Mouse (Mus musculus): ENCODE measurements around the gene Ero1l. TPM values are rescaled to one million over a fixed set of nuclear protein-coding genes. Genes with fewer than 3 reads are reported as not detected.
A peak's percentile ranks its signal among the peaks of the same experiment; 100 is the strongest.

The Ero1l gene
- 10 to 100 TPM; 25.7 to 25.8 TPM for total RNA-seq (2021)

DNA sequence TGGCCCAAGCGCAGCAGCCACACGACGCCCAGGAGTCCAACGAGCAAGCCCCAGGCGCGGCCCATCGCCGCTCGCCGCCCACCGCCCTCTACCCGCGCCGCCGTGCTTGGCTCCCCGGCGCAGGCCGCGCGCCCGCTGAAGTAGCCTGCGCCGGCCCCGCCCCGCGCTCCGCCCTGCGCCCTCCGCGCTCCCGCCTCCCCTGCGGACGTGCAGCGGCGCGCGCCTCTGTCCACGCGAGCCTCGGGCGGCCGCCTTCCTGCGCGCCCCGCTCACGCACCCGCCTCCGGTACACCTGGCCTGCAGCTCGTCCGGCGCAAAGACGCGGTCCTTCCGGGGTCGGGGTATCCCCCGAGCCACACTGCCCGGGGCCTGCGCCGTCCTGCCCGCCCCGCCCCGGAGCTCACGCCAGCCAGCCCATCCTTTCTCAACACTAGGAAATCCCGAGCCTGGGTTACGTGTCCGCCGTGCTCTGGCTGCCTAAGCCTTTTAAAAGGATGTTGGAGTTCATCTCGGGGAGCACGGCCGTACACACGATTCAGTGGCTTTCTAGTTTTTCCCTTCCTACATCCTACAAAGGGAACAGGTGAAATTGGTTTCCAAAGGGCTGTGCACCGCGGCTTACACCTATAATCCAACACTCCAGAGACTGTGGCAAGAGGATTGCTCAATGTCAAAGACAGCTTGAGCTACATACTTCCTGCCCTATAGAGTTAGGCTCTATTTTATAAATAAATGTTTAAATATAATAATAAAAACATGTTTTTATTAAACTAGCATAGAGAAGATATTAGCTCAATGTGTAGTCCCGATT lies at the start of gene Ero1l:
TSS of gene Ero1l (minus strand) at position 346 of the 811 bp plus-strand sequence.
- peak; percentile 82 for DNase-seq

DNA sequence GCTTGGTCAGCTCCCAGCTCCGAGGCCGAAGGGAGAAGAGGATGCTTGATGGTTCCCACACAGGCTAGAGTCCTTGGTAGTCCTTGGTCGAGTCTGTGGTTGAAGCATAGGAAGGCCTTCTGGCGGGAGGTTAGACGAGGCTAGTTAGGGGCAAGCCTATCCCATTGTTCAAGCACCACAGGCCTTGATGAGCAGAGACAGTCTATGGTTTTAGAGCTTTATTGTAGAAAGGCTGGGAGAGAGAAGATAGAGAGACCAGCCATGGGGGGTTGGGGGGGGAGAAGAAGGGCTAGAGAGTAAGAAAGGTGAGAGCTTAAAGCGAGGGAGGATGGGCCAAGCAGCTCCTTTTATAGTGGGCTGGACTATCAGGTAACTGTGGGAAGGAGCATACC lies 46.6 kb upstream of the Ero1l start:
- no peak for DNase-seq

DNA sequence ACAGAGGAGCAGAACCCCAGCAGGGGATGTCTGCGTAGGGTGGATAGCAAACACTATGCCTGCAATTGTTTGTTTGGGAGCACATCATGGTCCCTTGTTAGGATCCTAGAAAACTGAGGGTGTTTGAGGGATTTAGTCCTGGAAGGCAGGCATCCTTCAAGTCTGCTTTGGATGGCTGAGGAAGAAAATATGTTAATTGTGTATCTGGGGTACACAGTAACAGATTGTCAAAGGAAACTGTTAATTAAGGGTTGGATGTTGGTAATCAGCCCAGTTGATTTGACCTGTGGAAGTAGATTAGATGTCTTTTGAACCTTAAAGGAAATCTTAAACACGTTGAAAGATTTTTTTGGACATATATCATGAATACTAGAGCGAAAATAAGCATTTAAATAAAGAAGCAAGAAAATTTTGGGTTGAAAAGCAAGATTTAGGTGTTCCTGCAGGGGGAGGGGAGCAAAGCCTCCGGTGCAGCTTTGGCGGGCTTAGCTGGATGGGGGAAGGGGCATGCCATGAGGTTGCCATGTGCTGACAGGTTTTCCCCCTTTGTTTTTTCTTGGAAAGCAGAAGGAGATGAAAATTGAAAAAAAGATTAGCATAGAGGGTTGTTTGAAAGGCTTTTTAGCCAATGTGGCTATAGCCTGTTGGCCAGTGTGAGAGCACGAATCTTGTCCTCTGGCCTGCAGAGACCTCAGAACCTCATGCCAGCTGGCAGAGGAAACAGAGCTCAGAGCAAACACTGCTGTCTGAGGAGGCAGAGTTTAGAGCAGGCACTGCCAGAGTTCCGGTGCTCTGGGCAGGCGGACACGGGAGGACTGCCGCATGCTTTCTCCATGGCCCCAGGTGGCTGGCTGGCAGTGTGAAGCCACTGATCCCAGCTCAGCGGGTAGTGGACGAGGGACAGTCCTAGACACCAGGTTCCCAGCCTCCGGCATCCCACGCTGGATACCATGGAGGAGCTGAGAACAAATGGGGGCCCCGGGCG lies 45.9 kb upstream of the Ero1l start:
- DNase-seq, result peak; percentile 36

DNA sequence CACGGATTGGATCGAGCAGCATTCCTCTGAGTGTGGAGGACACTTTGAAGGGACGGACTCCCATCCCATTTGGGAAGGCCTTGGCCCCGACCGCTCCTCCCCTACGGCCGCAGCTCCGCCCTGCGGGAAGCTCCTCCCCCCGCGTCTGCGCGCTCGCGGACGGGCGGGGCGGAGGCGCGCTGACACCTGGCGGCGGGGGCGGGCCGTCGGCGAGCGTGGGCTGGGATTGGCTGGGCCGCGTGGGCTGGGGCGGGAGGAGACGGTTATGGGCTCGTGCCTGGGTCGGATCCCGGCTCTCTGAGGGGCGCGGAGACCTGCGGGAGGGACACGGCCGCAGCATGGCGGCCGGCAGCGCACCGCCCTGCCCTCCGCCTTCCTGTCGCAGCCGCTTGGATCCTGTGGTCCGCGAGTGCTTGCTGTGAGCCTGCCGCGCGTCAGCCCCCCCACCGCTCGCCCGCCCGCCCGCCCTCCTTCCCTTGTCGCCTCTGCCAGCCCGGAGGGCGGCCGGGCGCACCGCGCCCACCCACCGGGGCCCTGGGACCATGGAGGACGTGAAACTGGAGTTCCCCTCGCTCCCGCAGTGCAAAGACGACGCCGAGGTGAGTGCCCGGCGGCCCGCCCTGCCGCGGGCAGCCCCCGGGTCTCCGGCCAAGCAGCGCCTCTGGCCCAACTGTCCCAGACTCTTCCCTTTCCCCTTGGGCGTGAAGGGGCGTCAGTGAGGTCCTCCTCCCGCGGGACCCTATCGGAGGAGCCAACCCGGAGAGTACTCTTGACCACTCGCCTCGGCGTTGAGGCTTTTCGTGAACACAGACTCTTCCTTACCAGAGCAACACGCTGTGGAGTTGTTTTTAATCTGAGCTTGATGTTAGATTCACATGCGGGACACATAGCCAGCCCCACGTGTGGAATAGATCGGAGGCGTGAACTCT lies 32.6 kb upstream of the Ero1l start, which contains the start of gene Styx:
TSS of gene Styx (plus strand) at position 163 of the 929 bp plus-strand sequence.
- DNase-seq, result peak; percentile 98

DNA sequence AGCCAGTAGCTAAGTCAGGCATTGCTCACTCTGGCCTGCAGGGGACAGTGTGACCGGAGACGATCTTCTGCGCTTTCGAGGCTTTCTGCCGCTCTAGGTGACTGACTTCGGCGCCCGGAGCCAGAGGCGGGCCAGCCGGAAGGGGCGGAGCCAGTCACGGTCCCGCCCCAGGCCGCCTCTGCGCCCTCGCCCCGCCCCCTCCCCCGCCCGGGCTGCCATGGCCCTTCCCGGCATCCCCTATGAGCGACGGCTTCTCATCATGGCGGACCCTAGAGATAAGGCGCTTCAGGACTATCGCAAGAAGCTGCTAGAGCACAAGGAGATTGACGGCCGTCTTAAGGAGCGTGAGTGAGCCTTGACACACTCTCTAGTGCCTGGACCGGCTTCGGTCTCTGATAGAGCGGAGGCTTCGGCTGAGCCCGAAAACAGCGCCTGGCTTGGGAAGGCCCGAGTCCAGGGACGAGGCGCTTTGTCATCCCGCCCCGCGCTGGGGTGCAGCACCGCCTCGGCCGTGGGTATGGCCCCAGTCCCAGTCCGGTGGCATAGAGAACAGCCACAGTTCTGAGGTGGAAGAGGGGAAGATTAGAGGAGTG lies 11.1 kb upstream of the Ero1l start, which contains the start of gene Psmc6:
TSS of gene Psmc6 (plus strand) at position 200 of the 593 bp plus-strand sequence.
- DNase-seq, result peak; percentile 93

DNA sequence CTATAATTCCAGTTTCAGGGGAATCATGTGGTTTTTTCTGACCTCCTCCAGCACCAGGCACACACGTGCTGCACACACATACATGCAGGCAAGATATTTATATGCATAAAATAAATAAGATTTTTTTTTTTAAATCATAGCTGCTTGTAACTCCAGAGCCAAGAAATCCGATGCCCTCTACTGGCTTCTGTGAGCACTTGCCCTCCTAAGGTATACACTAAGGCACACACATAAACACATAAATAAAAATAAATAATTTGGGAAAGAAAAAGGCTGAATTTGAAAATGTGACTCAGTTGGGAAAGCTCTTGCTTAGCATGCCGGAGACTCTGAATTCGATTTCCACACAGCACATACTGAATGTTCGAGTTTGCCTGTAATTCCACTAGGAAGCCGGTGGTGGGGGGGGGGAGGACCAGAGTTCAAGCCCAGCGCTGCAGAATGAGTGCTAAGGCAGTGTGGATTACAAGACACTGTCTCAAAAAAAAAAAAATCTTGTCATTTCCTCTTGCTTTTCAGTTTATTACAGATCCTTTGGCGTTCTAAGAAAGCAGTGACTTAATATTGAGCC lies 10.5 kb upstream of the Ero1l start:
- DNase-seq, result no peak

DNA sequence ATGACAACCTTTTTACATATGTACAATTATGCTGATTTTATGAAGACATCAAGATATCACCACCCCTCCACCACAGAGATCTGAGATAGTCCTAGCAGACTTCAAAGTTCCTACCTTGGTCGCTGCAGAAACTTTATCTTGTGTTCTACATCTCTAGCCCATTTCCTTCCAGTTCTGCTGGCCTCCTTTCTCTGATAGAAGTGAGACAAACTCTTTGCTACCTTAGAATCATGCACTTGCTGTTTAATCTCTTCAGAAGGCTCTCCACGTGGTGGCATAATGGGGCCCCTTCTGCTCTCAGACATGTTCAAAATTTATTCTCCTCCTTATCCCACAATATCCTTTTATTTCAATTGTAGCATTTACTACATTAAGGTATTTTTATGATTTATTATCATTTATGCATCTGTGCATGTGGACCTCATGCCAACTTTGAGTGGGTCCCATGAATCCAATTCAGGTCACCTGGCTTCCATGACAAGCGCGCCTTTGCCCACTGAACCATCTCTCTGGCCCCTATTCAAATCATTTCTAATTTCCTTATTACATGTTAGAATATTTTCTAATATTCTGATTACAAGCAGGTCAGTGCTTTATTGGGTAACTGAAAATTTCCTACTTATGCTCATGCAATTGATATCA lies 9.6 kb upstream of the Ero1l start:
- DNase-seq, result no peak

DNA sequence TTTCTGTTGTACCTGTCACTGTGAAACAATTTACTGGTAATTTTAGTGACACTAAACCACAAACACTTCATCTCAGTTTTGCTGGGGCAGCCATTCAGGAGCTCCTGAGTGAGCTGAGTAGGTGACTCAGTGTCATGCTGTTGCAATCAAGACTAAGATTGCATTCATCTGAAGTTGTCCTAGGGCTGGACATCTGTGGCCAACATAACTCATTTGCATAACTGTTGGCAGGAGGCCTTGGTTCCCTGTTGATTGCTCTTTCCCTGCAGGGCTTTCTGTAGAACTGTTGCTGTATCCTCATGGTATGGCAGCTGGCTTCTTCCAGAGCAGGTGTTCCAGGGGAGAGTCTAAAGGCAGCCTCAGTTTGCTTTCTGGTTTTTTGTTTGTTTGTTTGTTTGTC lies 6.9 kb upstream of the Ero1l start:
- DNase-seq, result no peak

DNA sequence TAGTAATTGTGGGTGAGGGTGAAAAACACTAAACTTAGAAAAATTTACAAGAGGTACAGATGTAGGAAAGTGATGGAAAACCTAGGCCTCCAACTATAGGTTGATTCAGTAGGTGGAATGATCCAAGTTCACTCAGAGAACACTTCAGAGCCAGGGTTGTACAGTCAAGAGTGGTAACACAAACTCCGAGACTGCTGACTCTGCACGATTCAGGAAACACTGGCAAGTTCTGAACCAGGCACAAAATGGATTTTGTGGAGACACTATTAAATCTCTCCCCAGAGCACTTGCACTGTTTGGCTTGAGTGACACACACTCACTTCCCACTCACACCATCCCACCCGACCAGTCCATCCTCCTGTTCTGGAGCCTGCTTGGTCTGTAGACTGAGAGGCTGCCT lies 4.7 kb upstream of the Ero1l start:
- DNase-seq, result no peak

DNA sequence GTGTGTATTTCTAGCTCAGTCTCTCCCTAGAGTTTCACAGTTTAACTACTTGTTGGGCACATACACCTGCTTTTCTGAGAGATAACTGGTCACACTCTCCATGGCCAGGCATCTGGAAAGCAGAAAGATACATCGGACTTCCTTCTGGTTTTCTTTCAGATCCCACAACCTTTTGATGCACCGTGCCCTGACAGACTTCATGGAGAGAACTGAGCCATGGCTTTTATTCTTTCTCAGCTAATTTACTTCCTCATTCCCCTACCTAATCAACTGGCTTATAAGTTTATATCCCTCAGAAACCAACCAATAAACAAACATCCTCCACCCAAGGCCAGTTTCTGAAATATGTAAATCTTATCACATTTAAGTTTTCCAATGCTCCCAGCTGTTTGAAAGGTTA lies 3.9 kb upstream of the Ero1l start:
- no peak for DNase-seq

DNA sequence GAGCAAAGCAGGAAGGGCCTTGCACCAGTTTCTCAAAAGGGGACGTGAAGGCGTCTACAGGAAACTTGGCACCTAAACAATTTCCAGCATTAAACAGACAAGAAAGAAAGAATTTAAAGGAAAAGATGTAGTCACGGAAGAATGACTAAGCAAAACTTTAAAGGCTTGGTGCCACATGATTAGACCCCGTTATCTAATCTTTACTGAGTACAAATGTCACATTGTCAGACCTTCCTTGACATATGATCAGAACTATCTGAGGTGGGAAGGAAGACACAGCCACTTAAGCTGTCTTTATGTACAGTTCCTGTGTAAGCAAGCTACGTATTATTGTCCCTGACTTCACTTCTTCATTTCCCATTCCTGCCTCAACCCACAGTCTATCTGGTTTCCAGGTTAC lies 3.1 kb upstream of the Ero1l start:
- DNase-seq, result no peak

DNA sequence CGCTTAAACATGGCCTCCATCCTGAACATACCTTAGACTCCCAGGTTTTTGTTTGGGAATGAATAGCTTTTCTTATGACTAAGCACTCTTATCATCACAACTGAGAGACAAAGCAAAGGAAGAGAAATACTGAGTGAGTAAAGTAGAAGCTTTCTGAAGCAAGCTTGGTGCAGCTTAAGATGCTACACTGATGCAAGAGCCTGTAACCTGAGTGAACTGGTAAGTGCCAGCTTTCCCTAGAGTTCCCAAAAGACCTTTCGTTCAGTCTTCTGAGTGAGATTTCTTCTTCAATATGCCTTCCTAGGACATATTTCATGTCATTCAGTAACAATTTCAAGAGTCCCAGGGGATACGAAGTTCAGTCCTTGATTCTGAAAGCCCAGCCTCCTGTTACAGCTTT lies 2.5 kb upstream of the Ero1l start:
- no peak for DNase-seq

DNA sequence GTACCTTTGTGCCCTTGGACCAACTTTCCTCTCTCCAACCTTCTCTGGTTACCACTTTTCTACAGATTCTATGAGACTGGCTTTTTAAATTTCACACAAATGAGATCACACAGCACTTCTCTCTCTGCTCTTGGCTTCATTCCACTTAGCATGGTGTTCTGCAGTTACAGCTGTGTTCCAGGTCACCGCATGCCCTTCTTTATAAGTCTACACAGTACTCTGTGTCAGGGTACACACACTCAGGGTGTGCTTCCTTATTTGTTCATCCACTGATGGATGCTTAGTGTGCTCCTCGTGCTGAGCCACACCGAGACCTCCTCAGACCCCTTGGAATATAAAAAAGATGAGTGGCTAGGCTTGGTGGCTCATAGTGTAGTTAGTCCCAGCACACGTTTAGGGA lies 1.5 kb upstream of the Ero1l start:
- DNase-seq, result no peak

DNA sequence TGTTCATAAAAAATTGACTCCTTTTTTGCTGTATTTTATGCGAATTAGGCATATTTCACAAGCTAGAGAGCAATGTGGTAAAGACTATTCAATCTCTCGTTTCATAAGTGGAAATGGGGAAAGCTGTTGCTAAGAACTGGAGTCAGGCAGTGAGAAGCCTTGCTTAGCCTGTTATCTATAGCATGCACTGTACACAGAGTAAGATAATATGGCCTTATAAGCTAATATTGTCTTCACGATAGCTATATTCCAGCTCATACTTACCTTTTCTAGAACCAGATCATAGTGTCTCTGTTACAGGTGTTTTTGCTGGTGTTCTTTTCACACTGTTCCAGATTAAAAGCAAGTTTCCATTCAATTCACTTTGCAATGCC lies 653 bp upstream of the Ero1l start:
- DNase-seq, result no peak

DNA sequence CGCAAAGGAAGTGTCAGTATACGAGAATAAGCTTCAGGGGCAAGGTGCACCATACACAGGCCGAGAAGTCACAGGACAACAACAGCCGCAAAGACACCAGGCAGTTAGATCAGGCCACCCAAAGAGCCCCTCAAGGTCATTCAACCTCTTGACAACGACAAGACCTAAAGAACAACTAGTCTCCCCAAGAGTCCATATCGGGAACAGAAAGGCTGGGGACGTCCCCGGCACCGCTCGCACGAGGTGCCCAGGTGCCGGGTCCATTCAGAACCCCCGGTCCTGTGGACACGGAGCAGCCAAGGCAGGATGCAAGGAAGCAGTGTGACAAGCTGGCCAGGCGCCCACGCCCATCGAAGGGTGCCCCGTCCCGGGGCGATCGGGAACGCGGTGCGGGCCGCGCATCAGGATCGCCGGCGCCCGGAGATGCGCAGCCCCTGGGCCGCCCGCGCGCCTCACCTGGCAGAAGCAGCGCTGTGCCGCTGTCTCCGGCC lies 605 bp downstream of the Ero1l start:
- DNase-seq, result peak; percentile 60

DNA sequence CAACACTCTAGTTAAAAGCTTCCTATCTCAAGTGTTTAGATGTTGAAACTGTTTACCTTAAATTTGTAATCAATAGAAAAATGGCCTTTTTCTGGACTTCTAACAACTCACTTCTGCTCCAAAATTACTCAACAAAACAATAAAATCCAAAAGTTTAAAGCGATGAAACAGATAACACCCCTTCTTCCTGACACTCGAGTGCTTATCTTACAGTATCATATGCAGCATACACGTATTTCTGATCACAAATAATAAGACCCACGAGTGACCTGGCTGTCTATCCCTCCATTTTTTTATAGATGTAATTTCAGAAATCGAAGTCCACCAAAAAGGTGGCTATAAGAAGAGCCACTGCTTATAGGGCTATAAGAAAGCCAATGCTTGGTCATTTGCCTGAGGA lies 1.6 kb downstream of the Ero1l start:
- DNase-seq, result no peak

DNA sequence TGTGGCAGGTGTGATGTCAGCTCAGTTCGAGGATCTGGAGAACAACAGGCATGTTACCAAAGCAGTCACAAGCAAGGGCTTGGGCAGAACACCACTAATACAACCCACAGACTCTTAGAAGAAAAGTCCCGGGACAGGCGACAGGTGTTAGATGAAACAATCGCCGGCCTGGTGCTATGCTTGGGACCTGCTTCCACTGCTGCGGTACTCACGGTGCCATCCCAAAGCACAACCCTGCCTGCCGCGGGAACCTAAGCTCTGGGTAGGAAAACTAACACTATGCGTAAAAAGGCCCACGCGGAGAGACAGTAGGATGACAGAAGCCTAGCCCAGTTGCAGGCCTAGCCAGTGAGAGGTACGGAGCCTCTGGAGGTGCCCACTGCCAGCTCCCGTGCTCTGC lies 8.5 kb downstream of the Ero1l start:
- no peak for DNase-seq

DNA sequence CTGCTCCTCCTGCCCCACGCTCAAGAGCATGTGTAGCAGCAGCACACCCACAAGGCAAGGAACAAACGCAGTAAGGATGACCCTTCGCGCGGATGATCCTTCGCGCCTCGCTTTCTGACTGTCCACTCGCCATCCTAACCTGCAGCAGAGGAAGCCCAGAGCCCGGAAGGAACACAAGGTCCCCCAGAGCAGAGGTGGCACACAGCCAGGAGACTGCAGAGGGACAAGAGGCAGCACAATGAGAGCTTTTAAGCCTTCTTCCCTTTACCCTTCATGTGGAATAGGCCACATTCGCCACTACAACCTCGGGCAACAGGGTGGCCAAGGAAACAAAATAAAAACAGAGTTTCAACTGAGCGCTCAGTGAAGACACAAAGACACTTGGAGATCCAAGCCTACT lies 8.9 kb downstream of the Ero1l start:
- peak; percentile 30 for DNase-seq

DNA sequence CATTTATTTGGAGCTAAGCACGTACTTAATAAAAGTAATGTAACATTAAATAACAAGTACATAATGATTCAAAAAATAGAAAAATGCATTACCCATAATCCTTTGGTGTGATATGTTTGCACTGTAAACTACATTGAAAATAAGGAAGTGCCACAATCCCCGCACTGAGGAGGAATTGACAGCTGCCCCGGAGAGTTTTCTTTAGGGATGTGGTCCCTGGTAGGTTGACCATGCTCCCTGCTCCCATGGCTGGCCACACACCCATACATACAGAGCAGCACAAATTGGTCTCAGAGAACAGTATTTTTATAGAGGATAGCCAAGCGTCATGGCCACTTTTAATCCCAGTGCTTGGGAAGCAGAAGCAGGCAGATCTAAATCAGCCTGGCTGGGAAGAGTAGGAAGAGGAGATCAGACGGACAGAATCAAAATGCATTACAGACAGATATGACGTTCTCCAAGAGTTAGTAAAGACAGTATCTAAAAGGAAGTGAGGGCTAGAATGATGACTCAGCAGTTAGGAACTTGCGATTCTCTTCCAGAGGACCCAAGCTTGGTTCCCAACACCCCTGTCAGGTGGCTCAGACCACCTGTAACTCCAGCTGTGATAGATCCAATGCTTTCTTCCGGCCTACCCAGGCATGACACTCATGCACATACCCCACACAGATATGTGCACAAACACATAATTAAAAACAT lies 10.8 kb downstream of the Ero1l start:
- no peak for DNase-seq

DNA sequence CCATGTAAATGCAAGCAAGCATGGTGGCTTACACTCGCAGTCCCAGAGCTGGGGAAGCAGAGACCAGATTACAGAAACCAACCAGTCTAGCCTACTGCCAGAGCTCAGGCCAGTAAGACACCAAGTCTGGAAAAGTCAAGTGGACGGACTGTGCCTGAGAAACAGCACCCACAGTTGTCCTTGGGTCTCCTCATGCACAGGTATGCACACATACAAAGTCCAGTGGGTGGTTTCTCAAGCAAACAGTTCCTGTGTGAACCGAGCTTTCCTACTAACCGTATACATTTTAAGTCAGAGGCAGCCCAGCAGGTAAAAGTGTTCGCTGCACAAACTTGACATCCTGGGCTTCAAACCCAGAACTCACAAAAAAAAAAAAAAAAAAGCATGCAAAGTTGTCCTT lies 12.7 kb downstream of the Ero1l start:
- no peak for DNase-seq

All from heart, postnatal 4 days (tissue).